Mouse (Mus musculus) megakaryocyte, embryonic 14.5 days (primary cell): ENCODE results near the gene Deup1. TPM values are rescaled to one million over a fixed set of nuclear protein-coding genes. Genes with fewer than 3 reads are reported as not detected.

ENCODE experiments used
- H3K27me3 ChIP-seq: replicated peaks from 2 replicates; pipeline ENCODE3; 2012; ENCODE audit warnings: inconsistent platforms
- H3K36me3 ChIP-seq: replicated peaks from 2 replicates; pipeline ENCODE3; 2012; ENCODE audit warnings: low read length, inconsistent platforms, mixed read lengths
- H3K4me1 ChIP-seq: 2 replicates; pipeline ENCODE4 v1.6.1; 2012; ENCODE audit warnings: inconsistent platforms
- H3K4me3 ChIP-seq: replicated peaks from 2 replicates; pipeline ENCODE3; 2012; ENCODE audit warnings: moderate library complexity, mild to moderate bottlenecking, inconsistent platforms
- H3K9me3 ChIP-seq: 2 replicates; pipeline ENCODE4 v1.6.1; 2012; ENCODE audit warnings: inconsistent platforms
- FLI1 ChIP-seq: IDR thresholded peaks from 2 replicates; pipeline ENCODE4 v1.6.1; 2012; ENCODE audit warnings: low read length, inconsistent platforms, mixed read lengths
- GATA1 ChIP-seq: IDR thresholded peaks from 3 replicates; pipeline ENCODE4 v1.6.1; 2012; ENCODE audit warnings: mixed read lengths, low read length, inconsistent platforms, borderline replicate concordance
- polyA plus RNA-seq: library from polyadenylated mRNA; stranded (reverse); fragments of >175 nt; gene quantifications from 2 replicates; pipeline ENCODE4 v1.2.3, GENCODE M21; 2012; ENCODE audit warnings: low replicate concordance; ENCODE audit not compliant: insufficient read depth

Deup1 gene
- polyA plus RNA-seq, result not detected in 2 replicates

DNA sequence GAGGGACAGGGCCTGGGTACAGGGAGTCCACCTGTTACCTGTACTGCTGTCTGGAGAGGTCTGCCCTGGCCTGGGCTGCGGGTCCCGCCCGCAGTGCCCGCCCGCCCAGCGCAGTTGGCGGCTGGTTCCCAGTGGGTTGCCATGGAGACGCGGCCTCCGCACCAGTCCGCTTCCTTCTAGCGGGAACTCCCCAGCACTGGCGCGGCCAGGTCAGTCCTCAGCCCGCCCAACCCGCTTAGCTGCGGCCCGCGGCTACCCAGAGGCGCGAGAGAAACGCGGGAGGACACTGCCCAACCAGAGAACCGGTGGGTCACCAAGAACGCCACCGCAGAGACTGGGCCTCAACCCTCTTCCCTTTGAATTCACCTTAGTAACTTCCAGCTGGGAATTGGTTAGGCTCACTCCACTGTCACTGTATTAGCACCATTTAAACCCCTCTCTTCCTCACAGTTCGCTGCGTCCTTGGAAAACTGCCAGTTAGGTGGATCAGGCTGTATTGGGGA is at the start of gene Deup1:
Gene Deup1 (minus strand): TSS at position 149 of the 503 bp plus-strand sequence.
- Histone ChIP-seq H3K27me3 (peaks cover 11% of the 10 kb centered on the region), H3K4me3 (no peak within 1 kb of the TSS), H3K4me1 (no peaks in the 10 kb centered on the region; the same call in 1 of the 2 replicates), H3K36me3 (no peaks in the 10 kb centered on the region), H3K9me3 (peaks cover 7% of the 10 kb centered on the region; the same call in 1 of the 2 replicates)
- TF ChIP-seq FLI1 (no peak), GATA1 (no peak)

DNA sequence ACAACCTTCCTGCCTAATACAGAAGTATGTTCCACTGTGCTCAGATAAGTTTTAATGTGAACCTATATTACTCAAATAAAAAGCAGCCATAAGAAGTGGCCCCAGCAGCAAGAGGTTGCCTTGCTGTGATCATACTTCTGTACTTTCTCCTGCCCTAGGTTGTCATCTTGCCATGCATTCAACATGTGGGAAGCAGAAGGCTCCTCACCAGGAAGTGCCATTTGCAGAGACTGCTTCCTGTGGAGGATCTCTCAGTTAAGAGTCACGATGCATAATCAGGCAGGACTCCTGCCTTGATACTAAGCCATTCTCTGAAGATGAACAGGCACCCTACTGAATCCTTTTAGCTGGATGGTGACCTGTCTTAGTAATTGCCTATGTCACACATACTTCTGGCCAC is 44.5 kb upstream of the Deup1 start:
- H3K27me3 ChIP-seq, result peaks cover 2% of the 10 kb centered on the region
- TF ChIP-seq GATA1 (no peak), FLI1 (no peak)
- H3K4me3 ChIP-seq, result no peak overlapping the region

DNA sequence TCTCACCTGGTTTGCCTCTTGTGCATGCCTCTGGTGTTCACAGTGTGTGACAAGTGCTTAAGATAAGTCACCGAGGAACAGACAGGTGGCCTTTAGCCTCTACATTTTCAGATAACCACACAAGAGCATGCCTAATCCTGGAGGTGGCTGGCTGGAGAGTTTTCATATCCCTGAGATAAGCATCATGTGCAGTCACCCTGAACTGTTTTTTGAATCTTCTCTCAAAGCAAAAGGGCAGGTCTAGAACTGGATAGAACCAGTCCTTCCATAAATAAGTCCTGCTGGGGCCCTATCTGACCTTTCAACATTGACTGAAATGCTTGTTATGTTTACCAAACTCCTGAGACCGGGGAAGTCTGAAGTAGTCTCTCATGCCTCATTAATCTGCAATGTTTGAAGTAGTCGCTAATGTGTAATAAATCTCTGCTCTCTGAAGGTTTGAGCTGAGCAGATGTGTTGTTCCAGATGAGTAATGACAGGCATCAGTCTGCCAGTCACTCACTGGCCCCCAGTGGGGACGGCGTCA is 42.3 kb upstream of the Deup1 start:
- H3K36me3 ChIP-seq, result no peaks in the 10 kb centered on the region
- 0 out of 2 replicates have a peak, but pooled peaks cover 3% of the 10 kb centered on the region for H3K4me1 ChIP-seq
- no peak overlapping the region for H3K4me3 ChIP-seq
- H3K27me3 ChIP-seq, result peaks cover 2% of the 10 kb centered on the region
- H3K9me3 ChIP-seq, result no peaks in the 10 kb centered on the region
- no peak for TF ChIP-seq FLI1
- no peak for TF ChIP-seq GATA1

More for the DNA sequence above, 44.5 kb upstream of the Deup1 start:
- Histone ChIP-seq H3K9me3 (no peaks in the 10 kb centered on the region), H3K4me1 (0 out of 2 replicates have a peak, but pooled peaks cover 3% of the 10 kb centered on the region), H3K36me3 (no peaks in the 10 kb centered on the region)

DNA sequence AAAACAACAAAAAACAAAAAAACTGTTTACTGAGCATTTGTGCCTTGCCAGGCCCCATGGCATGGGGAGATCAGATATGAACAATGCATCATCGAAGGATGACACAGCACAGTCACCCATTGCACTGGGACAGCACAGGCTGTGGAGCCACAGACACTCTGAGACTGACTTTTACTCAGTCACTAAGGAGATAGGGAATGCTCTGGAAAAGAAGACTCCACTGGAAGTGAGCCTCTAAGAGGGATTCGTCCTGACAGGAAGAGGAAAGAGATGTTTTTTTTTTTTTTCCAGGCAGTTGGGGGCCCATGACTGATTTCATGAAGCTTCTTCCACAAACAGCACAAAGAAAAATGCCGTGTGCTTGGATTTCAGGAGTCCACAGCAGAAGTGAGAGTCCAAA is 41.7 kb upstream of the Deup1 start:
- Histone ChIP-seq H3K4me1 (0 out of 2 replicates have a peak, but pooled peaks cover 3% of the 10 kb centered on the region), H3K9me3 (no peaks in the 10 kb centered on the region), H3K36me3 (no peaks in the 10 kb centered on the region), H3K27me3 (peaks cover 2% of the 10 kb centered on the region), H3K4me3 (no peak overlapping the region)
- TF ChIP-seq GATA1 (no peak), FLI1 (no peak)

DNA sequence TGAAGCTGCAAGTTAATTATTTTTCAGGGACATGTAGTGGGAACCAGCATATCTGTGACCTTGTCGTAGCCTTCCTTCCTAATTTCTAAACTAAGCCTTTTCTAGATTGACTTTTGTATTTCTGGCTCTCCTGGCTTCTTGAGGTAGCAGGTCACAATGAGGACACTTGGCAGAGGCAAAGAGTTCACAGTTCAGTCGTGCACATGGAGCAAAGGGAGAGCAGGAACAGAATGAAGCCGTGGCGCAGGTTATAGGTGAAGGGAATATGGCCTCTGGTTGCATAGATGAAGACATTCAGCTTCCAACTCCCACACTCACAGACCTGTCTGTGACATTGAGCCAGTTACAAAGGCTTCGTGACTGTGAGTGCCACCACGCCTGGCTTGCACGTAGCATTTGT is 36.9 kb upstream of the Deup1 start:
- Histone ChIP-seq H3K27me3 (no peaks in the 10 kb centered on the region), H3K4me1 (no peaks in the 10 kb centered on the region), H3K36me3 (no peaks in the 10 kb centered on the region), H3K9me3 (no peaks in the 10 kb centered on the region), H3K4me3 (no peak overlapping the region)
- no peak for TF ChIP-seq FLI1
- no peak for TF ChIP-seq GATA1

DNA sequence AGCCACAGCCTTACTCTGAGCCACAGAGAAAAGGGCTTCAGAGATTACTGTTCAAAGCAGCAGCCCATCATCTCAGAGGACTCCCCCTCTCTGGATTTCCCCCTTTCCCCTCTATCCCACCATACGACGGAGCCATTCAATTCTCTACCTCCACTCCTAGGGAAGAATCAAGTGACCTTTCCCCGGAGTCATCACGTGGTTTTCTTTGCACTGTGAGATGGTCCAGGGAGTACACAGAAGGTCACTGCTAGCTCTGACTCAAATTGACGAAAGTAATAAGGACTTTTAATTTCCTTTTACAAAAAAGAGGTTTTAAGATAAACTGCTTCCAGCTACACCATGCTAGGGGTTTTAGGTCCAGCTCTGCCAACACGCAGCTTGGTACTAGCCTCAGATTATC is 31.3 kb upstream of the Deup1 start:
- Histone ChIP-seq H3K4me3 (no peak overlapping the region), H3K27me3 (no peaks in the 10 kb centered on the region), H3K9me3 (peaks cover 10% of the 10 kb centered on the region), H3K36me3 (no peaks in the 10 kb centered on the region), H3K4me1 (no peaks in the 10 kb centered on the region)
- no peak for TF ChIP-seq GATA1
- TF ChIP-seq FLI1, result no peak

DNA sequence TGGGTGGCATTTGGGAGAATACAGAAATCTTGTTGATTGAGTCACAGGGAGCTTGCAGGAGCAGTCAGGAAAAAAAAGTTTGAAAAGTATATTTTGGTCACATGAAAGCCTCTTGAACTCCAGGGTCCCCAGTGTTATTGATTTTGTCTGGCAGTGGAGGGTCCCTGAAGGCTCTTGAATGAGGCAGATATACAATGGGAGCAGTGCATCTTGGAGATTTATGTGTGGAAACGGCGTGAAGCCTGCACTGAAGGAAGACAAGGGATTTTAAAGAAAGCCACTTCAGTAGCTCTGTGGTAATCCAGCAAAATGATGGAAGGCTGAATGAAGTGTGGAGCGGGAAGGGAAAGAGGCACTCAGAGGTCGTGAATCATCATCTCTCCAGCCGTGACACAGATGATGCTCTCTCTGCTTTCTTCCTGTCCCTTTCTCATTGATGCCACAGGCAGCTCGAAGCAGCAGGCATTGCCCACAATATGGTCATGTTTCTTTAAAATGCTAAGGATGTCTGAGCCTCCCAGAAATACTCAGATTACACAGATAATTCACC is 30.6 kb upstream of the Deup1 start:
- H3K9me3 ChIP-seq, result peaks cover 11% of the 10 kb centered on the region
- H3K4me3 ChIP-seq, result no peak overlapping the region
- H3K27me3 ChIP-seq, result no peaks in the 10 kb centered on the region
- no peaks in the 10 kb centered on the region for H3K36me3 ChIP-seq
- TF ChIP-seq FLI1 (no peak), GATA1 (no peak)
- H3K4me1 ChIP-seq, result no peaks in the 10 kb centered on the region

DNA sequence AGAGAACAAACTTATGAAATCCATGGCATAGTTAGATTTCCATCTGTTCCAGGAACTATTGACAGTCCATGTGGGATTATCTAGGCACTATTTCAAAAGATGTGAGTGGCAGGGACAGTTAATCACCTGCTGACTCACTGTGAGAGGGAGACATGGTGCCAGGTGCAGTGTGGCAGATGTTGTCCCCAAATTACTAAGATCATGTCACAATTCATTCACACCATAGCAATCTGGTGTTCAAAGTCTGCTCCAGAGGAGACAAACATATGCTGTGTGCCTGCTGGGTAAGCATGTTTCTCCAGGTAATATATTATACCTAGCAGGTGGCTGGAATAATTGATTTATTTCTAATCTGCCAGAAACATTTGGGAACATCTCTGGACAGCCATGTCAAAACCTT is 25.3 kb upstream of the Deup1 start:
- H3K36me3 ChIP-seq, result no peaks in the 10 kb centered on the region
- H3K4me1 ChIP-seq, result no peaks in the 10 kb centered on the region
- no peak overlapping the region for H3K4me3 ChIP-seq
- H3K27me3 ChIP-seq, result no peaks in the 10 kb centered on the region
- no peak for TF ChIP-seq GATA1
- no peak for TF ChIP-seq FLI1
- peaks cover 11% of the 10 kb centered on the region for H3K9me3 ChIP-seq

DNA sequence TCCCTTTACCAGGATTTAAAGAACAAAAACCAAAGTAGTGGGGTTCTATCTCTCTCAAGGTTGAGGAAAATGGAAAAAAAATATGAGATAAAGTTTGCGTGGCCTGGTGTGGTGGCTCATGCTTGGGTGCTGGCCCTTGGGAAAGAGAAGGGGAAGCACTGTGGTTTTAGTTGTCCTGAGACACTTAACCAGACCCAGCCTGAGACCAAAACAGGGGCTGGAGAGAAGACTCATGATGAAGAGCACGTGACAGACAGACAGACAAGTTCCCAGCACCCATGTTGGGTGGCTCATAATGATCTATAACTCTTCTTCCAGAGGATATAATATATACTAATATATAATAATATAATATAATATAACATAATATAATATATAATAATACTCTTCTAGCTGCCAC is 22.2 kb upstream of the Deup1 start:
- H3K27me3 ChIP-seq, result no peaks in the 10 kb centered on the region
- no peaks in the 10 kb centered on the region for H3K36me3 ChIP-seq
- TF ChIP-seq GATA1, result no peak
- no peak for TF ChIP-seq FLI1
- peaks cover 10% of the 10 kb centered on the region for H3K9me3 ChIP-seq
- H3K4me3 ChIP-seq, result no peak overlapping the region
- H3K4me1 ChIP-seq, result no peaks in the 10 kb centered on the region

DNA sequence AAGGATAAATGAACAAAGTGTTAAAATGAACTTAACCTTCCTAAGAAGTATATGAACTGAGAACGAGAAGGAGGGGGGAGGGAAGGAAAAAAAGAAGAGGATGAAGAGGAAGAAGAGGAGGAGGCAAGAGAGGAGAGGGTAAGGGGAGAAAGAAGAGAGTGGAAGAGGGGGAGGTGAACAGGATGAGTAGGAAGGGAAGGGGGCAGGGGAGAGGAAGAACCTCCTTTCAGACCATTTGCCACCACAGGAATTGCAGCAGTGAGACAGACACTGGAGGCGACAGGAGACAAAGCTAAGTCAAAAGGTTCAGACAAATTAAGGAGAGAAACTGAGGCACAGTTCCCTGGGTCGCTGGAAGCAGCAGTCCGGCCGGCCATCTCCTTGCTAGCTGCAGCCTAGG is 349 bp downstream of the Deup1 start:
- Histone ChIP-seq H3K36me3 (no peaks in the 10 kb centered on the region), H3K9me3 (peaks cover 7% of the 10 kb centered on the region; the same call in 1 of the 2 replicates), H3K27me3 (peaks cover 11% of the 10 kb centered on the region), H3K4me1 (no peaks in the 10 kb centered on the region; the same call in 1 of the 2 replicates), H3K4me3 (no peak overlapping the region)
- TF ChIP-seq GATA1 (no peak), FLI1 (no peak)
